Mouse (Mus musculus): ENCODE measurements around the gene Ndst2.

Gene Ndst2

GRCm38 (mm10) chr14:20696986-20697385 is 37.4 kb downstream of the Ndst2 start:
- DNase-seq = peak; percentile 94

GRCm38 (mm10) chr14:20695761-20696520 is 38.4 kb downstream of the Ndst2 start:
- DNase-seq = peak; percentile 95

GRCm38 (mm10) chr14:20694884-20695760 is 39.2 kb downstream of the Ndst2 start, which contains the start of gene Fut11:
Gene Fut11, plus strand, starts transcription at chr14:20694968.
- DNase-seq = peak; percentile 99

- peak; percentile 88 for DNase-seq
These were observed 40.0 kb downstream of the Ndst2 start for GRCm38 (mm10) chr14:20694185-20694883.

GRCm38 (mm10) chr14:20693589-20694101 is 40.7 kb downstream of the Ndst2 start:
- peak; percentile 91 for DNase-seq

- DNase-seq = peak; percentile 88
These were observed 42.6 kb downstream of the Ndst2 start for GRCm38 (mm10) chr14:20691772-20692171.

GRCm38 (mm10) chr14:20689009-20689408 is 45.4 kb downstream of the Ndst2 start:
- DNase-seq = no peak

GRCm38 (mm10) chr14:20686576-20686975 is 47.8 kb downstream of the Ndst2 start:
- DNase-seq = no peak

- DNase-seq = no peak
These were observed 51.9 kb downstream of the Ndst2 start for GRCm38 (mm10) chr14:20682498-20682897.

GRCm38 (mm10) chr14:20681742-20682141 is 52.6 kb downstream of the Ndst2 start:
- DNase-seq = no peak

- no peak for DNase-seq
These were observed 56.5 kb downstream of the Ndst2 start for GRCm38 (mm10) chr14:20677906-20678305.

- peak; percentile 99 for DNase-seq
These were observed 60.1 kb downstream of the Ndst2 start, which contains the start of gene Sec24c for GRCm38 (mm10) chr14:20674064-20674833. Gene Sec24c, plus strand, starts transcription at chr14:20674308.

GRCm38 (mm10) chr14:20673735-20674063 is 60.7 kb downstream of the Ndst2 start:
- DNase-seq = no peak
